Mouse (Mus musculus) forebrain, embryonic 10.5 days (tissue): ENCODE measurements around the gene Olfr146. TPM values are rescaled to one million over a fixed set of nuclear protein-coding genes. Genes with fewer than 3 reads are reported as not detected.

Source experiments
- DNase-seq: peaks from one replicate; pipeline ENCODE4 v3.0.0-alpha.2; 2017; ENCODE audit warnings: low spot score; ENCODE audit errors: extremely low spot score
- H3K27ac ChIP-seq: fragments of 300-500 bp; sonication (generic); 2 replicates; pipeline ENCODE4 v1.5.1; 2016; ENCODE audit warnings: mild to moderate bottlenecking
- H3K27me3 ChIP-seq: fragments of 300-500 bp; sonication (generic); 2 replicates; pipeline ENCODE4 v1.6.1; 2016; ENCODE audit warnings: mild to moderate bottlenecking; ENCODE audit not compliant: poor library complexity, severe bottlenecking
- H3K36me3 ChIP-seq: fragments of 300-500 bp; sonication (generic); replicated peaks from 2 replicates; pipeline ENCODE4 v1.6.1; 2016; ENCODE audit warnings: mild to moderate bottlenecking, moderate library complexity
- H3K4me1 ChIP-seq: fragments of 300-500 bp; sonication (generic); 2 replicates; pipeline ENCODE4 v1.6.1; 2016
- H3K4me3 ChIP-seq: fragments of 300-500 bp; sonication (generic); 2 replicates; pipeline ENCODE4 v1.5.1; 2016; ENCODE audit warnings: mild to moderate bottlenecking, moderate library complexity
- H3K9me3 ChIP-seq: fragments of 300-500 bp; sonication (generic); 2 replicates; pipeline ENCODE4 v1.6.1; 2016; ENCODE audit warnings: mild to moderate bottlenecking, moderate library complexity
- WGBS: fragments of 180-500 bp; shearing (Covaris S2); methylation state at CpG from one replicate; pipeline ENCODE4 v1.1.7; 2016; 5-methylcytosine and 5-hydroxymethylcytosine counted together
- microRNA-seq: library from miRNA; unstranded; fragments of <30 nt; microRNA quantifications from one replicate; pipeline ENCODE4, GENCODE M21; 2017
- polyA plus RNA-seq: library from polyadenylated mRNA; unstranded; fragments of >200 nt; fragmentation: Nextera tagmentation; extraction: Ambion mirVana; gene quantifications from 2 replicates; pipeline ENCODE4 v1.2.1, GENCODE M21; 2016

The Olfr146 gene
- polyA plus RNA-seq: not detected in 2 replicates

- WGBS: 87% methylated on average over 1 of the region's 1 CpGs
- H3K4me1 ChIP-seq: no peaks in the 10 kb centered on the region
- H3K36me3 ChIP-seq: no peaks in the 10 kb centered on the region
- no peaks in the 10 kb centered on the region for H3K9me3 ChIP-seq
- no peak within 1 kb of the TSS for H3K4me3 ChIP-seq
- H3K27ac ChIP-seq: no peak within 1 kb of the TSS
- no peak for DNase-seq
- H3K27me3 ChIP-seq: no peaks in the 10 kb centered on the region
Measured at GRCm38 (mm10) chr9:39023277-39023676, at the start of gene Olfr146. Olfr146 (minus strand) TSS chr9:39023377.

GRCm38 (mm10) chr9:39064851-39065250 is 41.7 kb upstream of the Olfr146 start, which contains the start of gene Olfr937:
Olfr937 (minus strand) TSS chr9:39064951.
- DNase-seq: no peak
- H3K36me3 ChIP-seq: no peaks in the 10 kb centered on the region
- 87% methylated on average over 1 of the region's 1 CpGs for WGBS

GRCm38 (mm10) chr9:38999583-38999982 is 23.6 kb downstream of the Olfr146 start, which contains the start of gene Olfr935:
Olfr935 (minus strand) TSS chr9:38999683.
- DNase-seq: no peak
- Histone ChIP-seq H3K9me3 (no peaks in the 10 kb centered on the region), H3K27me3 (no peaks in the 10 kb centered on the region), H3K27ac (no peak within 1 kb of the TSS), H3K36me3 (no peaks in the 10 kb centered on the region), H3K4me1 (no peaks in the 10 kb centered on the region), H3K4me3 (no peak within 1 kb of the TSS)
- WGBS: 87% methylated on average over 2 of the region's 2 CpGs

More at GRCm38 (mm10) chr9:39064851-39065250, 41.7 kb upstream of the Olfr146 start, which contains the start of gene Olfr937:
- Histone ChIP-seq H3K27me3 (no peaks in the 10 kb centered on the region), H3K9me3 (no peaks in the 10 kb centered on the region), H3K27ac (no peak within 1 kb of the TSS), H3K4me1 (no peaks in the 10 kb centered on the region), H3K4me3 (no peak within 1 kb of the TSS)

DNA sequence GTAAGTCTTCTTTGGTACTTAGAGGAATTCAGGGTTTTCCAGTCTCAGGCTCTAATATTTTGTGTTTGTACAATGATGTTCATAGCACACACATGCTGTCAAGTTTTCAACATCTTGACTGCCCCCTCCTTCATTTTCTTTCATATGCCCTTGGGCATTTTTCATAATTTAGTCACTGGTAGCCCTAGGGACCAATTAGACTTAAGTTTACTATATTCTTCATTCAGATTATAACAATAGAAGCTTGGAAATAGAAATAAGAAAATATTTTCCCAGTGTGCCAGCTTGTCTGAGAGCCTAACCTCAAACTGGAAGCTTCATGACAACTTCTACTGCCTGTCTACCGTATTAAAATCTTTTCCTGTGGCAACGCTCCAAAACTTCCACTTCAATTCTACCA is 35.0 kb downstream of the Olfr146 start, which contains the start of gene Olfr934:
Olfr934 (minus strand) TSS at position 101 of the 400 bp plus-strand sequence.
- Histone ChIP-seq H3K4me3 (no peak within 1 kb of the TSS), H3K4me1 (no peaks in the 10 kb centered on the region), H3K9me3 (no peaks in the 10 kb centered on the region), H3K27me3 (no peaks in the 10 kb centered on the region), H3K36me3 (no peaks in the 10 kb centered on the region), H3K27ac (no peak within 1 kb of the TSS)
- no peak for DNase-seq
- 91% methylated on average over 2 of the region's 2 CpGs for WGBS

DNA sequence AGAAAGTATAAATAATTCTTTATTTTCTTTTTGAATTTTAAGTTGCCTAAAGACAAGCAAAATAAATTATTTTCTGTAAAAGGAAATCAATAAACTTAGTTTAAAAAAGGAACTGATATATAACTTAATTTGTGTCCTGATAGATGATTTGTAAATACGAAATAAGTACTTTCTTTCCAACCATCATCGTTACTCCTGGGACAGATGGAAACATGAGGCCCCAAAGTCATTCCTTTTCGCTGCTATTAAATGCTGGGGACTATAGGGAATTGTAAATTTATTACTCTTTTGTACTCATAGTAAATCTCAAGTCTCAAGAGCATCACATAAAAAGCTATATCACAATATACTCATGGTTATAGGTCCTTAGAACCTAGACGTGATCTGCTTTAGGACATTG is 51.2 kb downstream of the Olfr146 start, which contains the start of gene Olfr933:
Olfr933 (plus strand) TSS at position 301 of the 400 bp plus-strand sequence.
- Histone ChIP-seq H3K36me3 (no peaks in the 10 kb centered on the region), H3K9me3 (no peaks in the 10 kb centered on the region), H3K27me3 (no peaks in the 10 kb centered on the region), H3K27ac (no peak within 1 kb of the TSS), H3K4me1 (no peaks in the 10 kb centered on the region), H3K4me3 (no peak within 1 kb of the TSS)
- no peak for DNase-seq
- 89% methylated on average over 4 of the region's 4 CpGs for WGBS

Small RNA genes lying within 50 kb of the gene (microRNA-seq; reads per million reads assigned to microRNA genes)
- gene Gm25529: not detected

Other genes starting within 250 kb of the Olfr146 start
- gene Olfr922, start 208.8 kb downstream of the Olfr146 start, polyA plus RNA-seq: not detected in 2 replicates
- not detected in 2 replicates for gene Olfr923, start 196.8 kb downstream of the Olfr146 start, polyA plus RNA-seq
- not detected in 2 replicates for gene Olfr924, start 178.9 kb downstream of the Olfr146 start, polyA plus RNA-seq
- gene Olfr26, start 168.3 kb downstream of the Olfr146 start, polyA plus RNA-seq: not detected in 2 replicates
- gene Olfr926, start 146.3 kb downstream of the Olfr146 start, polyA plus RNA-seq: not detected in 2 replicates
- not detected in 2 replicates for gene Olfr930, start 93.6 kb downstream of the Olfr146 start, polyA plus RNA-seq
- not detected in 2 replicates for gene Olfr933, start 51.1 kb downstream of the Olfr146 start, polyA plus RNA-seq
- not detected in 2 replicates for gene Olfr934, start 35.1 kb downstream of the Olfr146 start, polyA plus RNA-seq
- gene Olfr935, start 23.7 kb downstream of the Olfr146 start, polyA plus RNA-seq: not detected in 2 replicates
- gene Olfr937, start 41.6 kb upstream of the Olfr146 start, polyA plus RNA-seq: not detected in 2 replicates
- not detected in 2 replicates for gene Olfr938, start 55.5 kb upstream of the Olfr146 start, polyA plus RNA-seq
- not detected in 2 replicates for gene Olfr27, start 104.8 kb upstream of the Olfr146 start, polyA plus RNA-seq
- gene Olfr943, start 142.9 kb upstream of the Olfr146 start, polyA plus RNA-seq: not detected in 2 replicates
- not detected in 2 replicates for gene Olfr944, start 178.5 kb upstream of the Olfr146 start, polyA plus RNA-seq
- not detected in 2 replicates for gene Olfr1537, start 226.6 kb upstream of the Olfr146 start, polyA plus RNA-seq